Mouse (Mus musculus): Measurements from ENCODE around the gene Otop2.

Otop2 gene

DNA sequence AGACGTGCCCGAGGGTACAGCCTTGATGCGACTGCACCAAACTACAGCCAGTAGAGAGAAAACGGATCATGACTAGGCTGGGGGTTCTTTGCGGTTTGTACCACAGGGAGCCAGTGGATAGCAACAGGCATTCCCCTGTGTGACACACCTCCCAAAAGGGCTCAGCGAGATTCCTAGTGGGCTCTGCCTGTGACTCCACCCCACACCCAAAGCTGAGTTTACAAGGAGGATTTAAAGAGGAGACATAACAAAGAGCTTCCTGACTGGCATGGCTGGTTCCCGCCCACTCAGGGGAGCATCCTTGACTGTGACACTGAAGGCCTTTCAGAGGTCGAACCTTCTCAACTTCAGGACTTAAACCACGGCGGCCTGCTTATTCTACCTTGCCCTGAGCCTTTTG, 15.5 kb upstream of the Otop2 start:
- in situ Hi-C loops (cut with MboI; ENCODE audit: unreplicated experiment in 2 of 2), result no loop called here

DNA sequence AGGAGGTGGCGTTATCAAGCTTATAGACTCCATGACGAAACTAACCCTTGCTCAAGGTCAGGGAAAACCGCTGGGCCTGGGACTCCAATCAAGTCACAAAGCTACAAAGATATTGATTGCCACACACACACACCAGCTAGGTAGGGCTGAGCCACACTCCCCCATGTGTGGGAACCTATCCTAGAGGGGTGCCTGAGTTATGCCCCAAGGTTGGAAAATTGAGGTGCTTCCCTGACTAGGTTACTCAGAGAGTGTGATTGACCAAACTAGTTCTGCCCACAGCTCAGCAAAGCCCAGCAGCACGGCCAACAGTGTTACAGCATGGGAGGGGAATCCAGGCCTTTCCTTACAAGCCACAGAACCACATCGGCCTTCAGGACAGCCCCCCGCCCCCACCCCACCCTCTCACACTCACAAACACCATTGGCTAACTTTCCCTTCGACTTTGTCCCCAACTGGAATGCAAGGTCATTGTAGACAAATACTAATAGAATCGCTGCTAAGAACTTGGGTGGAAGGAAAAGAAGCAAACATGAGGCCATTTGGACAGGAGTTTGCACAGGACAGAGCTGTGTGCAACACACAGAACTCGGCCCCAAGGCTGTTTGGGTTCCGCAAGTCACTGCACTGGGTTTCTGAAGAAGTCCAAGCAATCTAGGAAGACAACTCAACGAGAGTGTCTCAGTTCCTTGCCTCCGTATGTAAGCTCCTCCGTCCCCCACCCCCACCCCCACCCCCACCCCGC, 14.2 kb upstream of the Otop2 start:
- in situ Hi-C loops (cut with MboI; ENCODE audit: unreplicated experiment in 2 of 2), result no loop called here

DNA sequence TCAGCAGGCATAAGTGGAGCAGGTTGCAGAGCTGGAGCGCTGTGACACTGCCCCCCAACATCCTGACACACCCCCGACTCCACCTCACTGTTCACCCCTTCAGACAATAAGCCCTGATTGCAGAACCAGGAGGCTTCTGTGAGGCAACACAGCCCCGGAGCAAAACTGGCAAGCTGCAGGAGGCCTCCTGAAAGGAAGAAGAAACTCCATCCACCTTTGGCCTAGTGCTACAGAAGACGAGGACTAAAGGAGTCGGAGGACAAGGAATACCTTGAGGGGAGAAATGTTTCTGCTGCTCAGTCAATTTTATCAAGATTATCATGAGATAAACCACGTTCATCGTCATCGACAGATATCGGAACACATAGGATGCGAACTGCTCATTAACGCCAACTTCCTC, 11.0 kb upstream of the Otop2 start:
- in situ Hi-C loops (cut with MboI; ENCODE audit: unreplicated experiment in 2 of 2), result no loop called here

DNA sequence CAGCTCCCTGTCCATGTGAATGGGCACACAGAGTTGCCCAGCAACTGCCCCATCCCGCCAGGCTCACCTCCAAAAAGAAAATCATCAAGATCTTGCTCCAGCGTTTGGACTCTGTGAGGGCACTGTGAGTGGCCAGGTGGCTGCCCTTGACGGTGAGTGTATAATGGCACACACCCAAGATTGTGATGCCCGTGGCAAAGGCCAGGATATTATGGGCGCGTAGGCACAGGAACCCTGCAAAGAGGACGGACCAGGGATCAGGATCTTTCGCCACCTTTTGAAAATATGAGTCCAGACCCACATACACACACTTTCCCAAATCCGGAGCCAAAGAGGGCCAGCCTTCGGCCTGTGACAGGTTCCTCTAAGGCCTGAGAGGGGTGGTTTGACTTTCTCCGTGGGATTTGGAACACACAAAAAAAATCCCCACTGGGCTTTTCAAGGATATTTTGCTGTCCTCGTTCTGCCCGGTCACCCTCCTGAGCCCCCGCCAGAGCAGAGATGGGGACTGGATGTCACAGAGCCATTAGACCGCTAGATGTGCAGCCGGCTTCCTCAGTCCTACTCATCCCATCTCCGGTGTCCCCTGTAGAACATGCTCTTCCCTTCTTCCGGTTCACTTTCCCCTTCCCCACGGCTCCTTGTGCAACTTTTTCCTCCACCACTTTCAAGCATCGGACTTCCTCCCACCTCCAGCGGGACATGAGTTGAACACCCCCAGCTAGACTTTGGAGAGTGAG, 10.3 kb upstream of the Otop2 start:
- in situ Hi-C loops (cut with MboI; ENCODE audit: unreplicated experiment in 2 of 2), result no loop called here

DNA sequence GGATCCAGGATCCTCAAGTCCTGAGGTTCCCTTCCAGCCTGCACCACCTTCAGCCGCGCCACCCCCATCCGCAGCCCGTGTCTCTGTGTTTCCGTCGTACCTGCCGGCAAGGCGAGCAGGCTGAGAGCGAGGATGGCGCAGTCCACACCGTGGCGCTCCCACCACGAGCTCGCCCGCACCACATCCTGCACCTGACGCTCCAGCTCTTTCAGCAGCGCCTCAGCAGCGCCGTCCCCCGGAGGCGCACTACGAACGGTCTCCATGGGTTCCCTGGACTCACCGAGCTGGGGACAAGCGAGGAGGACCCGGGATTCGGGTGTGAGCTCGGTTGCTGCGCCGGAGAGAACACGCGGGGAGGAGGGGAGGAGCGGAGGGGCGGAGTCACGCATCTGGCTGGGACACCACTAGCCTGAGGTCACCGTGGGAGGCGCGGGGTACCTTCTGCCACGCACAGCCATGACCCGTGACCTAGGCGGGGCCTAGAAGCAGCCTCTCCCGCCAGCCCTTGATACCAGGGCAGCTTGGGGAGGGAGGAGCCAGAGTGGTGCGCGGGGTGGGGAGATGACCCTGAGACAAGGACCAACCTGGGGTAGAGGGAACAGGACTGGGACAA, 9.6 kb upstream of the Otop2 start, which contains the start of gene Fads6:
Gene Fads6, minus strand, starts transcription at position 450 of the 613 bp plus-strand sequence.
- in situ Hi-C loops (cut with MboI; ENCODE audit: unreplicated experiment in 2 of 2), result no loop called here

DNA sequence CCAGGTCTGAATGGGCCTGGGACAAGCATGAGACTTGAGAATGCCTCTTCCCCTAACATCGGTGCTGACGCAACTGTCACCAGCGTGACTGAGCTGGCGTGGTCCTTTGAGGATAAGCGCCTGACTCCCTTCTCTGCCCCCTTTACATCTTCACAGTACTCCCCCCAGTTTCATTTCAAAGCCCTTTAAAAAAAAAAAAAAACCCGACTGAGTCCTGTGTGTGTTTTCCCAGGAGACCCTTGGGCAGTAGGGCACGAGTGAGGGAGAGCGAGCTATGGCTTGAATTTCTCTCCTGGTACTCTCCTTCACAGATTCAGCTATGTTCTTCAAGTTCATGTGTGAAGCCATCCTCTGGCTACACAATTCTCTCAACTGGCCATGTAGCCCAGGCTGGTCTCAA, 8.8 kb upstream of the Otop2 start:
- in situ Hi-C loops (cut with MboI; ENCODE audit: unreplicated experiment in 2 of 2), result no loop called here

DNA sequence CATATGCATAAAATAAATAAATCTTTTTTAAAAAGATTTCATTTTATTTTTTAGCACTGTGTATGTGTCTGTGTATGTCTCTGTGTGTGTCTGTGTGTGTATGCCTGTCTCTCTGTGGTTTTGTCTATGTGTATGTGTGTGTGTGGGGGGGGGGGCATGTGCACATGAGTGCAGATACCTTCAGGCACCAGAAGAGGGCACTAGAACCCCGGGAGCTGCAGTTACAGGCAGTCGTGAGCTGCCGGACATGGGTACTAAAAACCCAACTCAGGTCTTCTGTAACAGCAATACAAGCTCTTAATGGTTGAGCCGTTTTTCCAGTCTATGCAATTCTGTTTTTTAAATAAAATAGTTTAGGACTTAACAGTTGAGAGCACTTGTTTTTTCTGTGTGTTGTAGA, 6.2 kb upstream of the Otop2 start:
- in situ Hi-C loops (cut with MboI; ENCODE audit: unreplicated experiment in 2 of 2), result no loop called here

DNA sequence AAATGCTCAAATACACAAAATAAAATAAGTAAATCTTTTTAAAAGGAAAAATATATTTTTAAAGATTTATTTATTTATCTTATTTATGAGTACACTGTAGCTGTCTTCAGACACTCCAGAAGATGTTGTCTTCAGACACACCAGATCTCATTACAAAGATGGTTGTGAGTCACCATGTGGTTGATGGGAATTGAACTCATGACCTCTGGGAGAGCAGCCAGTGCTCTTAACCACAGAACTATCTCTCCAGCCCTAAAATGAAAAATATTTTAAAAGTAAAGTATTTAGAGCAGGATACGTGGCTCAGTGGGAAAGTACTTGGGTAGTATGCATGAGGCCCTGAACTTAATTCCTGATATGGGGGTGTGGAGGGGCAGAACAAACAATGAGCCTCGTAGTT, 5.6 kb upstream of the Otop2 start:
- in situ Hi-C loops (cut with MboI; ENCODE audit: unreplicated experiment in 2 of 2), result no loop called here

DNA sequence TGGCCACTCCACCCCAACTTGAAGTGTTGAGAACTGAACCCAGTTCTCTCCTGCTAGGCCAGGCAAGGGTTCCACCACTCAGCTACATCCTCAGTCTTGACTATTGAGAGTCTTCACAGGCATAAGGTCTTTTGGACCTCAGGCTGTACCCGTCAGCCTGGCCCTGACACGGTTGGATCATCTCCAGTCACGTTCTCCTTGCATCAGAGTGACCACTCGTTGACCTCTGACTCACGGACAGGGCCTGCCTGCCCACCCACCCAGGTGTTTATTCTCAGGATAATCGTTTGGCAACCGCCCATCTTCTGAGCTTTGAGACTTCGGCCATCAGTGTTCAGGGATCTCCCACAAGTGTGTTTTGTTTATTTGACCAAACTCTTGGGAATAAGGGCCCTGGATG, 3.8 kb upstream of the Otop2 start:
- in situ Hi-C loops (cut with MboI; ENCODE audit: unreplicated experiment in 2 of 2), result no loop called here

DNA sequence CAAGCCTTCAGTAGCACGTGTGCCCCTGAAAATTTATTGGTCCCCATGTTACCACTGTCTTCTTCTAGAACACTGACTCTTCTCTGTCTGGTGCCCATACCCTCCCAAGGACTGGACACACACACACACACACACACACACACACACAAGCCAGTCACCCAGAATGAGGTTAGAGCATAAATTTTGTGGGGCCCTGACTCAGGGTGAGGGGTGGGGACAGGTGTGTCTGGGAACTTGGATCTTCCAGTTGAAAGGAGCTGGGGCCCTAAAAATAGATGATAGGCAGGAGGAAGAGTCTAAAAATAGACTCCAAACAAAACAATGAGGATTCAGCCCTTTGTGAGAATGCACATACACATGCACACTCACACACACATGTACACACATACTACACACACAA, 1.8 kb downstream of the Otop2 start:
- in situ Hi-C loops (cut with MboI; ENCODE audit: unreplicated experiment in 2 of 2), result no loop called here

DNA sequence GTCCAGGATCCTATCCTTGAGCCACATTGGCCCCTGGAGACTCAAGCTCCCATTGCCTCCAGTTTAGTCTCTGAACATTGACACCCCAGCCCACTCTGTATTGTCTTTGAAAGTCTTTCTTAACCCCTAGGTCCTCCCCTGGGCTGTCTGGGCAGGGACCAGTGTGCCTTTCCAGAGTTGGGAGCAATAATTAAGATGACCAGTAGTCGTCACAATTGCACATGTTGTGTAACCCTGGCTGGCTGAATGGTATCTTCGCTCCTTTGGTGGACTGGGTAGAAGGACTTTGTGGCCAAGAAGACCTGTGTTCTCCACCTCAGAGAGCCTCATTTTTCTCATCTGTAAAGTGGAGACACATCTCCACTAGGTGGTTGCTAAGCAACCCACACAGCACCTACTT, 7.3 kb downstream of the Otop2 start:
- in situ Hi-C loops (cut with MboI; ENCODE audit: unreplicated experiment in 2 of 2), result no loop called here

DNA sequence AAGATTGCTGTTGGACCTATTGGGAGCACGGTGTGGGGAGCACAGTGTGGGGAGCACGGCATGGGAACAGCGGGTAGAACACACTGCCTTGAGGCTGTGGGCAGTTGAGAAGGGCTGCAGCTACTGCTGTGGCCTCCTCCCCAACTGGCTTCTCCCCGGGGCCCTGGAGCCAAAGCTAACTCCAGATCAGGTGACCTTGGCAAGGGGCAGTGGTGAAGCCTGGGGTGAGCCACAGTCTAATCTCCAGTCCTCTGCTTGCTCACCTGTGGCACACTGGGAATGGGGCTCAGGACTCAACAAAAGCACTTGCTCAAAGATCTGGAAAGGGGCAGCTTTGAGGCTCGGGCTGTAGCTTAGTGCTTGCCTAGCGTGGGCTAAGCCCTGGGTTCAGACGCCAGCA, 10.2 kb downstream of the Otop2 start:
- in situ Hi-C loops (cut with MboI; ENCODE audit: unreplicated experiment in 2 of 2), result no loop called here

DNA sequence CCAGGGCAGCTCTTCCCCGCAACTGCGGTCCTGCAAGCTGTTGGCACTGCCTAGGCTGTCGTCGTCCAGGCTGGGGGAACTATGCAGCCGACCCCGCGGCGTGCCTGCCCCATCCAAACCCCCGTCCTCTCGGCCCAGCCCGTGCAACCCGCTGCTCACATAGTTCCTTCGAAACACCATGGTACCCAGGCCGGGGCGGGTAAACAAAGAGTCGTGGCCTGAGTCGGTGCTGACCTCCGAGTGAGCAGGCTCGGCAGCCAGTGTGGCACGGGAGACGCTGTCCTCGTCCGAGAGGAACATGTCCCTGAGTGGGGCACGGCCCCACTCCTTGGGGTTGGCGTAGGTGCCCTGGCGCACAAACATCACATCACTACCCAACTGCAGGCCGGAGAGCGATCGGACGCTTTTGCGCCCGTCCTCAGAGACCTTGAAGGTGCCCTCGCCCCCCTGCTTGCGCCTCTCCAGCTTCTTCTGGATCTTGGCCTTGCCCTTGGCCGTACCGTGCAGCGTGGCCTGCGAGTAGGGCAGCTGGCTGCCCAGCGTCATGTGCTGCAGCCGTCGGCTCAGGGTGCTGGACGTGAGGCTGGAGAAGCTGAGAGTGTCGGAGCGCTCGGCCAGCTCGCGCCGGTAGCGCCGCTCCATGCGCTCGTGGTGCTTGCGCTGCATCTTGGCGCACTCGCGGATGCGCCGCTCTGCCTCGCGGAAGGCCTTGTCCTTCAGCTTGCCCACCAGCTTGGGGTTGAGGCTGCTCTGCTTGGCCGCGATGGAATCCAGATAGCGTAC, 11.5 kb downstream of the Otop2 start:
- in situ Hi-C loops (cut with MboI; ENCODE audit: unreplicated experiment in 2 of 2), result no loop called here

DNA sequence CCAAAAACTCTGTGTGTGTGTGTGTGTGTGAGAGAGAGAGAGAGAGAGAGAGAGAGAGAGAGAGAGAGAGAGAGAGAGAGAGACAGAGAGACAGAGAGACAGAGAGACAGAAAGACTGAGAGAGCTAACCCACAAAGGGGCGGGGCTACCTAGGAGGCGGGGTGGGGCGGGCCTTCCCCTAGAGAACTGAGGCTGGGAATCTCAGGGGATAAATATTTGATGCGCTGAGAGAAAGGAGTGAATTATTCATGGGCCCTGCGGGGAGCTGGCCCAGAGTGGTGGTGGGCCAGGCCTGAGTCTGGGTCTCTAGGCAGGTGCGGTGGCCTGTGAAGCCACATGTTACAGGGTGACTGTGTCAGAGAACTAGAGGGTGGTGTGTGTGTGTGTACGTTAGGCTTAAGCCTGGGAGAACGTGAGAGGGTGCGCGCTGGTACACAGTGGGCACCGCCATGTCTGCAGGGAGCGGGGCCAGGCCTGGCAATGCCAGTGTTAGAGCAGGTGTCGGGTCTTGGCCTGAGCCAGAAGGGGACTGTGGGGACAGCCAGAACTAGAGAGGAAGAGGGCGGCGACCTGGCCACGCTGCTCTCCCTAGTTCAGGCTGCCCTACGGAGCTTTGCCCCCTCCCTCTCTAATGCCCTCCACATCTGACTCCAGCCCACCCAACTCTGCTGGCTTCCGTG, 12.9 kb downstream of the Otop2 start:
- in situ Hi-C loops (cut with MboI; ENCODE audit: unreplicated experiment in 2 of 2), result no loop called here

DNA sequence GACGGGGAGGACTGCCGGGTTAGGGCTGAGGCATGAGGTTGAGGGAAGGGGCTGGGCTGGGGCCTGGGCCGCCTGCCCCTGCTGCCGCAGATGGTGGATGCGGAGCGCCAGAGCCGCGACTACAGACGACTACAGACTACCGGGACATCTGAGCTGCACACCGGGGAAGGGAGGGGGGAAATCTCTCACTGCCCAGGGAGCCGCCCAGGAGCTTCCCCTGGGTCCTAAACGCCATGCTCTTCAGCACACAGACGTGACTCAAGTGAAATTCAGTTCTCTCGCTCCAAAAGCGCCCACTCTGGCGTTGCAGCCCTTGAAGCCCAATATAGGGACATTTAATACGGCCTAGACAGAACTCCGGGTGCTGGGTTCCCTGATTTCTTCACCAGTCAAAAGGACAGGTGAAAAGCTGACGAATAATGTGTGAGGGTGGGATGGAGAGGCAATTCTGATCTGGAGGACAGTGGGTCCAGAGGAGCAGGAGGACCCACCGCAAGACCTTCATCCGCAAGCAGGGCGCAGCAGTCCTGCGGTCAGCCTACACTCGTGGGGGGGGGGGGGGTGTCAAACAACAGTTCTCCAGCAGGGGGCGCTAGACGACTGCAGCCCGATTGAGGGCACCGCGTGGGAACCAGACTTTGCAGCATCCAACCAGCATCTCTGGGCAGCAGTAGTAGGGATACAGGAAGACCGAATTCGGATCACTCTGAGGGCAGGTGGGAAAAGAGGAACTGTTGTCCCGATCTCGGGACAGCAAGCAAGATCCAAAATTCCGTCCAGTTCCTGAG, 15.1 kb downstream of the Otop2 start, which contains the start of gene Ush1g:
Gene Ush1g, minus strand, starts transcription at position 136 of the 788 bp plus-strand sequence.
- in situ Hi-C loops (cut with MboI; ENCODE audit: unreplicated experiment in 2 of 2), result no loop called here

DNA sequence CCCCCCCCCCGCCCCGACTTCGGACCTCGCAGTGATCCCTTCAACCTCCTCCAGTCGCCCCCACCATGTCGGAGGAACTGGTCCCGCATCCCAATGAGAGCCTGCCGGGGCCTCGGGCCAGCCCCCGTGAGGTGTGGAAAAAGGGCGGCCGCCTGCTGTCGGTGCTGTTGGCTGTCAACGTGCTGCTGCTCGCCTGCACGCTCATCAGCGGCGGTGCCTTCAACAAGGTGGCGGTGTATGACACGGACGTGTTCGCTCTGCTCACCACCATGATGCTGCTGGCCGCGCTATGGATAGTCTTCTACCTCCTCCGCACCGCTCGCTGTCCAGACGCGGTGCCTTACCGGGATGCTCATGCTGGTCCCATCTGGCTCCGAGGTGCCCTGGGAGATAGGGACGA, 16.4 kb downstream of the Otop2 start:
- in situ Hi-C loops (cut with MboI; ENCODE audit: unreplicated experiment in 2 of 2), result no loop called here

DNA sequence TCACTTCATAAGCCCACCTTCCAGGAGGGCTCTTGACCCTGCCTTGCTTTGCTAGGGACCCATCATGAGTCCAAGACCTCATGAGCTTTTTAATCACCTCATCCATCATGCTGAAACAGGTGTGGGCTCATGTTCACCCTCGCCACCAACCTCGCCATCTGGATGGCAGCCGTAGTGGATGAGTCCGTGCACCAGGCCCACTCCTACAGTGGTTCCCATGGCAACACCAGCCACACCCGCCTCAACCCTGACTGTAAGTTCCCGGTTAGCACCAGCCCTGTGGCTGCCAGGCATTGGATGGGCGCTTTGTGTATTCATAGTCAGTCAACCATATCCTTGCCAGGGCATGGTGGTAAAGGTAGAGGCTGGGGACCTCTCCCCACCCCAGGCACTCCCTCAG, 19.8 kb downstream of the Otop2 start:
- in situ Hi-C loops (cut with MboI; ENCODE audit: unreplicated experiment in 2 of 2), result loop anchor here in 1 of 2 experiments (25.0 kb wide), 1 partner anchor 1186 kb away; no protein-coding TSS in a partner anchor

DNA sequence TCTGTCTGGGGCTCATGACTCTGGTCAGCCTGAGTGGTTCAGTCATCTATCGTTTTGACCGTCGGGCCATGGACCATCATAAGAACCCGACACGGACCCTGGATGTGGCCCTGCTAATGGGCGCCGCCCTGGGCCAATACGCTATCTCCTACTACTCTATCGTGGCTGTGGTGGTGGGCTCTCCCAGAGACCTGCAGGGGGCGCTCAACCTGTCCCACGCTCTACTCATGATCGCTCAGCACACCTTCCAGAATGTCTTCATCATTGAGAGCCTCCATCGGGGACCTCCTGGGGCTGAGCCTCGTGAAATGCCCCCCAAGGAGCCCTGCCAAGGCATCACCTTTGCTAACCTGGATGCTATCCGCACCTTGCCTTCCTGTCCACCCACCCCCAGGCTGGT, 22.4 kb downstream of the Otop2 start:
- in situ Hi-C loops (cut with MboI; ENCODE audit: unreplicated experiment in 2 of 2), result loop anchor here in 1 of 2 experiments (25.0 kb wide), 1 partner anchor 1183 kb away; no protein-coding TSS in a partner anchor

DNA sequence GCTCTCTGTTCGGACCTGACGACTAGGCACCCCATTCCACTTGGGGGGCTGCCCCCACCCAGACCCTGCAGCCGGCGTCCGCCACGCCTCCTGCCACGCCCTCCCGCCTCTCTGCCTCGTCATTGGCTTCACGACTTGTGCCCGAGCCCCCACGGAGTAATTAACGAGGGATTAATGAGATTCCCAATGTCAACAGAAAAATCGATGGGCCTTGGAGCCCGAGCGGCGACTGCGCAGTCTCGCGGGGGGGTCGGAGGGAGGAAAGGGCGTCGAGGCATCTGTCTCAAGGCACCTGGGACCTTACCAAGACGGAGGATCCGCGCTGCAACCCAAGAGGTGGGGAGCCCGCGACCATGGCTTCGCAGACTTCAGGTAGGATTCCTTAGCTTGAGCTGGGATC, 27.6 kb downstream of the Otop2 start, which contains the start of gene Otop3:
Gene Otop3, plus strand, starts transcription at position 201 of the 400 bp plus-strand sequence.
- in situ Hi-C loops (cut with MboI; ENCODE audit: unreplicated experiment in 2 of 2), result loop anchor here in 1 of 2 experiments (25.0 kb wide), 1 partner anchor 1178 kb away; no protein-coding TSS in a partner anchor
